Mouse (Mus musculus) NIH3T3 (cell line): ENCODE data around the gene Gm853.

ENCODE experiments used
- DNase-seq: peaks from one replicate; pipeline ENCODE4 v3.0.0-alpha.2; 2012; ENCODE audit warnings: low read depth

Gm853 gene

GRCm38 (mm10) chr4:130213857-130214256 lies 8.3 kb downstream of the Gm853 start:
- no peak for DNase-seq

- DNase-seq = no peak
Measured at GRCm38 (mm10) chr4:130213197-130213596, 9.0 kb downstream of the Gm853 start.

GRCm38 (mm10) chr4:130212421-130212820 lies 9.8 kb downstream of the Gm853 start:
- no peak for DNase-seq

GRCm38 (mm10) chr4:130211870-130212269 lies 10.3 kb downstream of the Gm853 start:
- DNase-seq = no peak

GRCm38 (mm10) chr4:130198694-130199670 lies 23.2 kb downstream of the Gm853 start:
- DNase-seq = peak; percentile 85

- no peak for DNase-seq
Measured at GRCm38 (mm10) chr4:130196542-130196941, 25.7 kb downstream of the Gm853 start.

GRCm38 (mm10) chr4:130195924-130196323 lies 26.3 kb downstream of the Gm853 start:
- no peak for DNase-seq

- no peak for DNase-seq
Measured at GRCm38 (mm10) chr4:130192266-130192665, 29.9 kb downstream of the Gm853 start.

GRCm38 (mm10) chr4:130189606-130190005 lies 32.6 kb downstream of the Gm853 start:
- no peak for DNase-seq

GRCm38 (mm10) chr4:130188806-130189297 lies 33.3 kb downstream of the Gm853 start:
- DNase-seq = peak; percentile 95

- no peak for DNase-seq
Measured at GRCm38 (mm10) chr4:130186891-130187290, 35.3 kb downstream of the Gm853 start.

GRCm38 (mm10) chr4:130186450-130186849 lies 35.8 kb downstream of the Gm853 start:
- DNase-seq = no peak

- DNase-seq = no peak
Measured at GRCm38 (mm10) chr4:130183879-130184278, 38.3 kb downstream of the Gm853 start.

- DNase-seq = peak; percentile 39
Measured at GRCm38 (mm10) chr4:130183023-130183422, 39.2 kb downstream of the Gm853 start.

- peak; percentile 48 for DNase-seq
Measured at GRCm38 (mm10) chr4:130181886-130182285, 40.3 kb downstream of the Gm853 start.

GRCm38 (mm10) chr4:130180909-130181602 lies 41.1 kb downstream of the Gm853 start:
- no peak for DNase-seq

- DNase-seq = no peak
Measured at GRCm38 (mm10) chr4:130179876-130180275, 42.3 kb downstream of the Gm853 start.

GRCm38 (mm10) chr4:130177536-130177935 lies 44.7 kb downstream of the Gm853 start:
- DNase-seq = peak; percentile 82

GRCm38 (mm10) chr4:130177087-130177486 lies 45.1 kb downstream of the Gm853 start:
- peak; percentile 92 for DNase-seq

GRCm38 (mm10) chr4:130176156-130176720 lies 46.0 kb downstream of the Gm853 start:
- peak; percentile 69 for DNase-seq

GRCm38 (mm10) chr4:130175072-130175711 lies 47.0 kb downstream of the Gm853 start, which contains the start of gene Tinagl1:
Tinagl1 (minus strand) TSS chr4:130175122.
- DNase-seq = peak; percentile 64
